Mouse (Mus musculus) olfactory bulb, adult 2 months (tissue): ENCODE data around the gene Pitx2. TPM values are rescaled to one million over a fixed set of nuclear protein-coding genes. Genes with fewer than 3 reads are reported as not detected.

Source experiments
- H3K27ac ChIP-seq: fragments of 200-500 bp; 2 replicates; pipeline ENCODE4 v1.5.1; 2012; ENCODE audit warnings: low read depth, low read length; ENCODE audit not compliant: insufficient read depth
- H3K4me1 ChIP-seq: fragments of 200-500 bp; 2 replicates; pipeline ENCODE4 v1.6.1; 2012; ENCODE audit warnings: low read length; ENCODE audit not compliant: control insufficient read depth, insufficient read depth
- H3K4me3 ChIP-seq: fragments of 200-500 bp; 2 replicates; pipeline ENCODE4 v1.5.1; 2012; ENCODE audit warnings: mild to moderate bottlenecking, low read depth, low read length, moderate library complexity; ENCODE audit not compliant: insufficient read depth
- CTCF ChIP-seq: fragments of 200-500 bp; IDR thresholded peaks from 2 replicates; pipeline ENCODE4 v1.5.1; 2012; ENCODE audit warnings: low read depth, mild to moderate bottlenecking, low read length, moderate library complexity; ENCODE audit not compliant: insufficient read depth
- POLR2A ChIP-seq: fragments of 200-500 bp; IDR thresholded peaks from 2 replicates; pipeline ENCODE4 v1.6.1; 2012; ENCODE audit warnings: mild to moderate bottlenecking, low read depth, low read length, moderate library complexity; ENCODE audit not compliant: insufficient read depth
- whole genome bisulfite sequencing: fragments of 180-500 bp; shearing (Covaris S2); methylation state at CpG from one replicate; pipeline ENCODE4 v1.1.7; 2018; 5-methylcytosine and 5-hydroxymethylcytosine counted together
- polyA plus RNA-seq: library from polyadenylated mRNA; stranded (reverse); fragments of >200 nt; gene quantifications from 2 replicates; pipeline ENCODE4 v1.2.4, GENCODE M21; 2012; ENCODE audit warnings: low replicate concordance; ENCODE audit not compliant: missing spikeins, insufficient read depth, insufficient read length

Gene Pitx2
- polyA plus RNA-seq, 1 experiment, result not detected

GRCm38 (mm10) chr3:129170416-129170815 lies 29.3 kb upstream of the Pitx2 start:
- no peak overlapping the region for H3K4me3 ChIP-seq
- TF ChIP-seq POLR2A (no peak), CTCF (no peak)

GRCm38 (mm10) chr3:129171789-129172188 lies 27.9 kb upstream of the Pitx2 start:
- Histone ChIP-seq H3K4me1 (no peaks in the 10 kb centered on the region), H3K27ac (no peak overlapping the region), H3K4me3 (no peak overlapping the region)
- 96% methylated on average over 4 of the region's 4 CpGs for WGBS
- TF ChIP-seq POLR2A, result no peak
- TF ChIP-seq CTCF, result no peak

More at GRCm38 (mm10) chr3:129170416-129170815, 29.3 kb upstream of the Pitx2 start:
- Histone ChIP-seq H3K27ac (no peak overlapping the region), H3K4me1 (no peaks in the 10 kb centered on the region)
- 84% methylated on average over 7 of the region's 7 CpGs for WGBS

- no peaks in the 10 kb centered on the region for H3K4me1 ChIP-seq
- TF ChIP-seq POLR2A, result no peak
- TF ChIP-seq CTCF, result no peak
- H3K4me3 ChIP-seq, result no peak overlapping the region
- no peak overlapping the region for H3K27ac ChIP-seq
- WGBS, result 11% methylated on average over 12 of the region's 12 CpGs
Observed at GRCm38 (mm10) chr3:129194436-129194835, 5.2 kb upstream of the Pitx2 start.

GRCm38 (mm10) chr3:129195036-129195435 lies 4.6 kb upstream of the Pitx2 start:
- Histone ChIP-seq H3K4me1 (peaks cover 4% of the 10 kb centered on the region; the same call in 1 of the 2 replicates), H3K4me3 (no peak overlapping the region), H3K27ac (no peak overlapping the region)
- TF ChIP-seq CTCF (no peak), POLR2A (no peak)
- WGBS, result 3% methylated on average over 16 of the region's 16 CpGs

GRCm38 (mm10) chr3:129195816-129196549 lies 3.7 kb upstream of the Pitx2 start:
- 5% methylated on average over 12 of the region's 12 CpGs for WGBS
- Histone ChIP-seq H3K27ac (no peak overlapping the region), H3K4me3 (no peak overlapping the region), H3K4me1 (peaks cover 4% of the 10 kb centered on the region; the same call in 1 of the 2 replicates)
- no peak for TF ChIP-seq POLR2A

GRCm38 (mm10) chr3:129196550-129196919 lies 3.1 kb upstream of the Pitx2 start:
- Histone ChIP-seq H3K27ac (no peak overlapping the region), H3K4me1 (peaks cover 4% of the 10 kb centered on the region; the same call in 1 of the 2 replicates), H3K4me3 (no peak overlapping the region)
- WGBS, result 7% methylated on average over 10 of the region's 10 CpGs
- TF ChIP-seq CTCF (no peak), POLR2A (no peak)

DNA sequence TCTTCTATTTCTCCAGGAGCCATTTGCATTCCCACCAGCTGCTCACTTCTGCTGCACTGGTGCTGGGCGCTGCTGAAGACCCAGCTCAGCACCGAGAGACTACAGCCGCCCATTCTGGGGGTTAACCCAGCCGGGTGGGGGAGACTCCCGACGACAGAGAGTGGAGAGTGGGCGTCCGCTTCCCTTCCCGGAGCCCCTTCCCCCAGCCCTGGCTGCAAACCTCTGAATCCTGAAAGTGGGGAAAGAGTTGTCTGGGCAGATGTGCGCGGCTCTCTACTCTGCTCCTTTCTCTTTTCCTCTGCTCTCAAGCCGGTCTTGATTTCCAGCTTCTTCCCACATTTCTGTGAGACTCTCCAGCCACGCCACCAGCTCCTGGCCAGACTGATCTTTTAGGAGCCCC lies 2.6 kb upstream of the Pitx2 start:
- no peak overlapping the region for H3K27ac ChIP-seq
- H3K4me1 ChIP-seq, result peaks cover 4% of the 10 kb centered on the region; the same call in 1 of the 2 replicates
- WGBS, result 3% methylated on average over 13 of the region's 13 CpGs
- no peak for TF ChIP-seq CTCF
- TF ChIP-seq POLR2A, result no peak
- H3K4me3 ChIP-seq, result no peak overlapping the region

- H3K27ac ChIP-seq, result no peak overlapping the region
- H3K4me1 ChIP-seq, result peaks cover 4% of the 10 kb centered on the region; the same call in 1 of the 2 replicates
- 4% methylated on average over 16 of the region's 16 CpGs for WGBS
- H3K4me3 ChIP-seq, result no peak overlapping the region
- TF ChIP-seq CTCF, result no peak
- TF ChIP-seq POLR2A, result no peak
Observed at GRCm38 (mm10) chr3:129197786-129198626, 1.7 kb upstream of the Pitx2 start.

DNA sequence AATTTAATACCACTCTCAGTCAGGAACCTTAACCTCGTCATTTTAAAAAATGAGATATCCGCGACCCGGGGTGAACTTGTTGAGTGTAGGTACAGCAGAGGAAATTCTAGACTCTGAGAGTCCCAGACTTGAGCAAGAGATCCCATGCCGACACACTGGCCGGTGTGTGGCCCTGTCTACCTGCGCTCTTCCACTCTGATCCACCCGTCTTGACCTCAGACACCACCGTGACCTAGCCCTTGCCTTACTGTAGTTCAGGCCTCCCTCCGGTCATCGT lies 1.1 kb upstream of the Pitx2 start:
- no peak overlapping the region for H3K27ac ChIP-seq
- TF ChIP-seq POLR2A, result no peak
- H3K4me3 ChIP-seq, result no peak overlapping the region
- peaks cover 4% of the 10 kb centered on the region; the same call in 1 of the 2 replicates for H3K4me1 ChIP-seq
- WGBS, result 4% methylated on average over 11 of the region's 11 CpGs
